Mouse (Mus musculus): ENCODE measurements around the gene Kcnj12. TPM values are rescaled to one million over a fixed set of nuclear protein-coding genes. Genes with fewer than 3 reads are reported as not detected.
A peak's percentile ranks its signal among the peaks of the same experiment; 100 is the strongest.

The Kcnj12 gene
- total and polyA plus RNA-seq, 2 experiments from 2014 or later = 3.1 to 8.8 TPM

GRCm38 (mm10) chr11:61024996-61025395 is 2.6 kb downstream of the Kcnj12 start:
- no peak overlapping the region for H3K9ac ChIP-seq
- ATAC-seq (peak; percentile 14; the same call in 1 of the 2 replicates), DNase-seq (no peak)
- H3K27ac ChIP-seq (ENCODE audit: low read depth, low read length) = no peak overlapping the region
- no peaks in the 10 kb centered on the region for H3K36me3 ChIP-seq (ENCODE audit: insufficient read depth)
- no peaks in the 10 kb centered on the region for H3K9me3 ChIP-seq (ENCODE audit: low read length)
- H3K4me3 ChIP-seq (ENCODE audit: low read depth, low read length) = no peak overlapping the region
- H3K27me3 ChIP-seq (ENCODE audit: insufficient read depth, low read length) = peaks cover 13% of the 10 kb centered on the region
- peaks cover 6% of the 10 kb centered on the region; the same call in 1 of the 2 replicates for H3K4me1 ChIP-seq (ENCODE audit: insufficient read depth)
- no peak overlapping the region for H3K4me2 ChIP-seq (ENCODE audit: low read depth)
- no peak for TF ChIP-seq CTCF (IDR thresholded peaks at IDR 0.05; ENCODE audit: low read depth)
- WGBS = 39% methylated on average over 6 of the region's 6 CpGs

DNA sequence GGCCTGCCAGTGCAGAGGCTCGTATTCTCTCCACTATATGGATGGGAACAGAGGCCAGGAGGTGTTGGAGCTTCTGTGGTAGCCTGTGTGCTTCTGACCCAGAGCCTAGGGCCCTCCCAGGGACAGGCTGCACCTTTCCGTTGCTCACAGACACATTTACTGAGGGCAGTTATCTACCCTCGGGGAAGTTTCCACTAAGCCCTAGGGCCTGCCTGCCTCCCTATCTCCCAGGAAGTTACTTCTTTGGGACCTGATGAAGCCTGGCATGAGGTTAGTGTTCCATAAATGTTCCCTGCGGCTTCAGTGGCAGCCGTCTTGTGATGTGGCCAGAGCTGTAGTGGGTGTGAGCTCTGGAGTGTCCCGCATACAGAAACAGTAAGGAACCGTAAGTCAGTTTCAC is 3.2 kb downstream of the Kcnj12 start:
- no peak overlapping the region for H3K4me2 ChIP-seq (ENCODE audit: low read depth)
- peaks cover 13% of the 10 kb centered on the region for H3K27me3 ChIP-seq (ENCODE audit: insufficient read depth, low read length)
- H3K4me1 ChIP-seq (ENCODE audit: insufficient read depth) = peaks cover 6% of the 10 kb centered on the region; the same call in 1 of the 2 replicates
- H3K27ac ChIP-seq (ENCODE audit: low read depth, low read length) = no peak overlapping the region
- H3K9me3 ChIP-seq (ENCODE audit: low read length) = no peaks in the 10 kb centered on the region
- no peaks in the 10 kb centered on the region for H3K36me3 ChIP-seq (ENCODE audit: insufficient read depth)
- no peak for ATAC-seq
- TF ChIP-seq CTCF (IDR thresholded peaks at IDR 0.05; ENCODE audit: low read depth) = no peak
- H3K9ac ChIP-seq = no peak overlapping the region
- WGBS = 80% methylated on average over 7 of the region's 7 CpGs
- no peak for DNase-seq
- no peak overlapping the region for H3K4me3 ChIP-seq (ENCODE audit: low read depth, low read length)

GRCm38 (mm10) chr11:61026381-61026780 is 4.0 kb downstream of the Kcnj12 start:
- TF ChIP-seq CTCF (IDR thresholded peaks at IDR 0.05; ENCODE audit: low read depth) = no peak
- H3K9ac ChIP-seq = no peak overlapping the region
- H3K27ac ChIP-seq (ENCODE audit: low read depth, low read length) = no peak overlapping the region
- WGBS = 79% methylated on average over 6 of the region's 6 CpGs
- peaks cover 6% of the 10 kb centered on the region; the same call in 1 of the 2 replicates for H3K4me1 ChIP-seq (ENCODE audit: insufficient read depth)
- no peak overlapping the region for H3K4me2 ChIP-seq (ENCODE audit: low read depth)
- no peak overlapping the region for H3K4me3 ChIP-seq (ENCODE audit: low read depth, low read length)
- ATAC-seq = no peak
- H3K9me3 ChIP-seq (ENCODE audit: low read length) = no peaks in the 10 kb centered on the region
- DNase-seq = no peak
- H3K27me3 ChIP-seq (ENCODE audit: insufficient read depth, low read length) = peaks cover 8% of the 10 kb centered on the region; the same call in 1 of the 2 replicates
- H3K36me3 ChIP-seq (ENCODE audit: insufficient read depth) = no peaks in the 10 kb centered on the region

DNA sequence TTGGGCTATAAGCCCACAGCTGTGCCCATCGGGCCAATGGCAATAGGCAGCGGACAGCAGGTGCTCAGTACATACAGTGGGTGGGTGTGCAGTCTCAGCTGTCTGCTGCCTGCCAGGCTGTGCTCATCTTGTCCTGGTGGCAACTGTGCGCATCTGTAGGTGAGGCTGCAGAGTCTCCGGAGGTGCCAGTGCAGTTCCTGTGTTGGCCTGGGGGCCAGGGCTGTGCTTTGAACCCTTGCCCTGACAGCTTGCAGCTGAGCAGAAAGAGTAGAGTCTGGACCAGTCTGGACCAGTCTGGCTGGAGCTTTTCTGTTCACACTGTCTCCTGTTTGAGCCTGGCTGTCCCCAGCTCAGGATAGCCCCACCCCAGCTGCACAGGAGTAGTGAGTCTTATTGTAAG is 4.8 kb downstream of the Kcnj12 start:
- WGBS = 84% methylated on average over 4 of the region's 4 CpGs
- H3K27me3 ChIP-seq (ENCODE audit: insufficient read depth, low read length) = peaks cover 8% of the 10 kb centered on the region; the same call in 1 of the 2 replicates
- no peak overlapping the region for H3K4me3 ChIP-seq (ENCODE audit: low read depth, low read length)
- H3K9ac ChIP-seq = no peak overlapping the region
- H3K4me1 ChIP-seq (ENCODE audit: insufficient read depth) = peaks cover 6% of the 10 kb centered on the region; the same call in 1 of the 2 replicates
- H3K27ac ChIP-seq (ENCODE audit: low read depth, low read length) = no peak overlapping the region
- TF ChIP-seq CTCF (IDR thresholded peaks at IDR 0.05; ENCODE audit: low read depth) = no peak
- DNase-seq (no peak), ATAC-seq (no peak)
- H3K9me3 ChIP-seq (ENCODE audit: low read length) = no peaks in the 10 kb centered on the region
- H3K4me2 ChIP-seq (ENCODE audit: low read depth) = no peak overlapping the region
- H3K36me3 ChIP-seq (ENCODE audit: insufficient read depth) = no peaks in the 10 kb centered on the region

DNA sequence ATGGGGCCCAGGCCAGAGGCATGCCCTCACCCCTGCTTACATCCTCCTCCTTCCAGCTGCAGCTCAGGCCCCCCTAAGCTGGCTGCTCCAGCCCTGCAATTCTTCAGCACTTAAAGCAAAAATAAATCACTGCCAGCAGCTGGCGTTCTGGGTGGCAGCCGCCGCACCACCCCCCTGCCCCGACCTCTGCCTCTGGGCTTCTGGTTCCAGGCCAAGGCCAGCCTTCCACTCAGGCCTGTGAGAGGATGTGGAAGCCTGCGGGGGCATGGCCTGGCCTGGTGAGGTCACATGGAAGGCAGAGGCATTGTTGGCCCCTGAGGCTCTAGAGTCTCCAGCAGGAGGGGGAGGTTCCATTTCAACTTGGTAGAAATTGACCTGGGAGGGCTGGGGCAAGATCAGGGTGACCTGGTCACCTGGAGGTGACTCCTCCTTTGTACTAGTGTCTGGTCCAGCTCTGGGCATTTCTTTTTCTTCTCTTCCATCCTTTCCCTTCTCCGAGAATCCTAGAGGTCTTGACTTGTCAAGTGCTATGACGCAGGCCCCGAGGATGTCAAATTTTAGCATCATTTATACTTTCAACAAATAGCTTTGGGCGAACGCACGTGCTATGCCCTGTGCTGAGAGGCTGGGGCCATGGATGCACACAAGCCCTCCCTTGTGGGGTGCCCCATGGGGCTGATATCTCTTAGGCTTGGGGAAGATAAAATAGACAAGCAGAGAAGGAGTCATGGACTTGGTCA is 6.0 kb downstream of the Kcnj12 start:
- no peak for DNase-seq
- Histone ChIP-seq H3K4me2 (ENCODE audit: low read depth) (no peak overlapping the region), H3K27me3 (ENCODE audit: insufficient read depth, low read length) (peaks cover 8% of the 10 kb centered on the region; the same call in 1 of the 2 replicates), H3K4me1 (ENCODE audit: insufficient read depth) (peaks cover 3% of the 10 kb centered on the region; the same call in 1 of the 2 replicates), H3K27ac (ENCODE audit: low read depth, low read length) (no peak overlapping the region), H3K9me3 (ENCODE audit: low read length) (no peaks in the 10 kb centered on the region), H3K36me3 (ENCODE audit: insufficient read depth) (no peaks in the 10 kb centered on the region), H3K4me3 (ENCODE audit: low read depth, low read length) (no peak overlapping the region), H3K9ac (no peak overlapping the region)
- no peak for TF ChIP-seq CTCF (IDR thresholded peaks at IDR 0.05; ENCODE audit: low read depth)
- 72% methylated on average over 11 of the region's 11 CpGs for WGBS
- ATAC-seq = no peak

- no peak overlapping the region for H3K9ac ChIP-seq
- 50% methylated on average over 4 of the region's 4 CpGs for WGBS
- ATAC-seq = no peak
- DNase-seq = no peak
- H3K27me3 ChIP-seq (ENCODE audit: insufficient read depth, low read length) = 0 out of 2 replicates have a peak, but pooled peaks cover under 1% of the 10 kb centered on the region
- no peak overlapping the region for H3K4me3 ChIP-seq (ENCODE audit: low read depth, low read length)
- TF ChIP-seq CTCF (IDR thresholded peaks at IDR 0.05; ENCODE audit: low read depth) = no peak
- no peak overlapping the region for H3K27ac ChIP-seq (ENCODE audit: low read depth, low read length)
- H3K9me3 ChIP-seq (ENCODE audit: low read length) = no peaks in the 10 kb centered on the region
- H3K36me3 ChIP-seq (ENCODE audit: insufficient read depth) = no peaks in the 10 kb centered on the region
- H3K4me1 ChIP-seq (ENCODE audit: insufficient read depth) = no peaks in the 10 kb centered on the region
- H3K4me2 ChIP-seq (ENCODE audit: low read depth) = no peak overlapping the region
Observed at GRCm38 (mm10) chr11:61029116-61029740, 6.9 kb downstream of the Kcnj12 start.
